Mouse (Mus musculus): Measurements from ENCODE around the gene Slc38a6.

Gene Slc38a6

DNA sequence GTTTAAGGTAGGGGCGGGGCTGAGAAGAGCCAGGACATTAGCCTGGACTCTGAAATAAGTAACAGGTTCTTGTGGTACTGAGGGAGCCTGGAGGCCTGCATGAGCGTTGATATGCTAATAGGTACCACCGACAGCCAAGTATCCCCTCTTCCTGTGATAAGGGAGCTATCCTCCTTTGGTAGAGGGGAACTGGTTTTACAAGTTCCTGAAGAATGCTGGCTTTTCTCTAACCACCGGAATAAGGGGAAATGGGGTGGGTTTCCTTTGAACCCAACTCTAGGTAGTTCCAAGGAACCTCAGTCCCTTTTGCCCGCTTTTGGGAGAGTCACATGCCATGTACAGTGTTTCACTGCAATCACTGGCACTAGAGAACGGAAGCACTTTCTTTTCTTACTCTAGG, 98.2 kb downstream of the Slc38a6 start:
- ATAC-seq (ENCODE audit: low TSS enrichment): no peak

DNA sequence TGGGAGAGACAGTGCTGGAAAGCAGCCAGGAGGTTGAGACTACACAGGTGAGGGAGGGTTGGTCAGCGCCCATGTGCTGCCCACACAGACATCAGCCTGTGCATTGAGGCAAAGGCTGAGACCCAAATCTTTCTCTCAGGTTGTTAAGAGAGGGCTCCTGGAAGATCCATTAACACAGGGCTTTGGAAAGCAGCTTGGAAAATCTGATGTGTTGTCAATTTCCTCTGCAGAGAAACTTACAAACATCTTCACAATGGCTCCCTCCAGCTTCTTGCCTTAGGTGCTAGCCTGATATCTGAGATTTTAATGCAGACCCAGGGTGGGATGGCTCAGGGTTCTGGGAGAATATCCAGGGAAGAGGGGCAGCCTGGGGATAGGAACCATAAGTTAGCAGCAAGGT, 105.9 kb downstream of the Slc38a6 start:
- ATAC-seq (ENCODE audit: low TSS enrichment): no peak

GRCm38 (mm10) chr12:73393018-73393417, 106.4 kb downstream of the Slc38a6 start:
- ATAC-seq (ENCODE audit: low TSS enrichment): no peak

GRCm38 (mm10) chr12:73393881-73394291, 107.3 kb downstream of the Slc38a6 start:
- no peak for ATAC-seq (ENCODE audit: low TSS enrichment)

GRCm38 (mm10) chr12:73394571-73394970, 108.0 kb downstream of the Slc38a6 start:
- no peak for ATAC-seq (ENCODE audit: low TSS enrichment)

DNA sequence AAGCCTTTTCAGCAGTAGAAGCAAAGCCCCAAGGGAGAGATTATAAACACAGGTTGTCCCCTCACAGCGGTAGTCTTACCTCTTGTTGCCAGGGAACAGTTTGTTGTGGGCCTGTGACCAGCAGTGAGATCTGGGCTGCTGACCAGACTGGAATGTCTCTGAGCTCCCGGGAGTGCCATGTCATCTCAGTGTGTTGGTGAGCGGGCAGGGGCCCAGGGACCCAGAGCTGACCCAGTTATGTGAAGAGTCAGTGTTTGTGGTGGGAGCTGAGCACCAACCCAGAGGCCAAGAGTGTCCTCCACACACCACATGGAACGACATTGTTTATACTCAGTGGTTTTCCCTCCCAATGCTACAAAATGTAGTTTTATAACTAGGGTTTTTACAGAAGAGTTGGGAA, 112.8 kb downstream of the Slc38a6 start:
- ATAC-seq (ENCODE audit: low TSS enrichment): no peak

DNA sequence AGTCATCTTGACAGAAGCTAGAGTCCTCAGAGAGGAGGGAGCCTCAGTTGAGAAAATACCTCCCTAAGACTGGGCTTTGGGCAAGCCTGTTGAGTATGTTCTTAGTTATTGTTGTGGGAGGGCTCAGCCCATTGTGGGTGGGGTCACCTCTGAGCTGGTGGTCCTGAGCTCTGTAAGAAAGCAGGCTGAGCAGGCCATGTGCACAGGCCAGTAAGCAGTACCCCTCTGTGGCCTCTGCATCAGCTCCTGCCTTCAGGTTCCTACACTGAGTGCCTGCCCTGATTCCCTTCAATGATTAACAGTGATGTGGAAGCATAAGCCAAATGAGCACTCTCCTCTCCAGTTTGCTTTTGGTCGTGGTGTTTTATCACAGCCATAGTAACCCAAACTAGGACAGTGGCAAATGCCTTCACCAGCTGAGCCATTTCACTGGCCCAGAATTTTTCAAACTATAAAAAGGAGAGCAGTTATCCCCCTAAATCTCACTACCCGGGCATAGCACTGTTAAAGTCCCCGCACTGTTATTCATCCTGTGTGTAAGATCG, 114.0 kb downstream of the Slc38a6 start:
- no peak for ATAC-seq (ENCODE audit: low TSS enrichment)

GRCm38 (mm10) chr12:73401520-73402130, 115.0 kb downstream of the Slc38a6 start:
- ATAC-seq (ENCODE audit: low TSS enrichment): no peak

GRCm38 (mm10) chr12:73402137-73402712, 115.6 kb downstream of the Slc38a6 start:
- no peak for ATAC-seq (ENCODE audit: low TSS enrichment)

- ATAC-seq (ENCODE audit: low TSS enrichment): no peak
These were observed 116.5 kb downstream of the Slc38a6 start for GRCm38 (mm10) chr12:73402851-73403665.

All from frontal cortex, adult (tissue).